Mouse (Mus musculus) heart, embryonic 15.5 days (tissue): ENCODE data around the gene Ldhc. TPM values are rescaled to one million over a fixed set of nuclear protein-coding genes. Genes with fewer than 3 reads are reported as not detected.
"Not testable (repeated sequence)": the region's sequence is repeated elsewhere in the genome, so short reads cannot be mapped to it uniquely, and the experiment has no call there.

Experiments
- ATAC-seq: fragments of 200-750 bp; cut with Nextera tagmentation; replicated peaks from 2 replicates; pipeline ENCODE4 v1.8.0; 2017; ENCODE audit warnings: low read depth, moderate TSS enrichment; ENCODE audit not compliant: insufficient number of reproducible peaks, insufficient read depth, low FRiP score
- H3K27ac ChIP-seq: fragments of 300-500 bp; sonication (generic); 2 replicates; pipeline ENCODE4 v1.5.1; 2015; ENCODE audit warnings: mild to moderate bottlenecking, inconsistent platforms
- H3K27me3 ChIP-seq: fragments of 300-500 bp; sonication (generic); 2 replicates; pipeline ENCODE4 v1.6.1; 2015; ENCODE audit warnings: inconsistent platforms
- H3K36me3 ChIP-seq: fragments of 300-500 bp; sonication (generic); 2 replicates; pipeline ENCODE4 v1.6.1; 2015; ENCODE audit warnings: mild to moderate bottlenecking, inconsistent platforms
- H3K4me1 ChIP-seq: fragments of 300-500 bp; sonication (generic); replicated peaks from 2 replicates; pipeline ENCODE4 v1.6.1; 2015; ENCODE audit warnings: inconsistent platforms
- H3K4me2 ChIP-seq: fragments of 300-500 bp; sonication (generic); 2 replicates; pipeline ENCODE4 v1.6.1; 2015; ENCODE audit warnings: inconsistent platforms, mild to moderate bottlenecking, moderate library complexity
- H3K4me3 ChIP-seq: fragments of 300-500 bp; sonication (generic); 2 replicates; pipeline ENCODE4 v1.5.1; 2015; ENCODE audit warnings: mild to moderate bottlenecking, inconsistent platforms
- H3K9ac ChIP-seq: fragments of 300-500 bp; sonication (generic); 2 replicates; pipeline ENCODE4 v1.6.1; 2015; ENCODE audit warnings: mild to moderate bottlenecking, inconsistent platforms
- H3K9me3 ChIP-seq: fragments of 300-500 bp; sonication (generic); replicated peaks from 2 replicates; pipeline ENCODE4 v1.6.1; 2016; ENCODE audit warnings: inconsistent platforms
- WGBS: fragments of 180-500 bp; shearing (Covaris S2); methylation state at CpG from one replicate; pipeline ENCODE4 v1.1.7; 2015; ENCODE audit warnings: mixed read lengths; 5-methylcytosine and 5-hydroxymethylcytosine counted together
- polyA plus RNA-seq: library from polyadenylated mRNA; unstranded; fragments of >200 nt; fragmentation: Nextera tagmentation; extraction: Ambion mirVana; gene quantifications from 2 replicates; pipeline ENCODE4 v1.2.1, GENCODE M21; 2015

The Ldhc gene
- polyA plus RNA-seq, 1 experiment from 2014 or later = not detected

DNA sequence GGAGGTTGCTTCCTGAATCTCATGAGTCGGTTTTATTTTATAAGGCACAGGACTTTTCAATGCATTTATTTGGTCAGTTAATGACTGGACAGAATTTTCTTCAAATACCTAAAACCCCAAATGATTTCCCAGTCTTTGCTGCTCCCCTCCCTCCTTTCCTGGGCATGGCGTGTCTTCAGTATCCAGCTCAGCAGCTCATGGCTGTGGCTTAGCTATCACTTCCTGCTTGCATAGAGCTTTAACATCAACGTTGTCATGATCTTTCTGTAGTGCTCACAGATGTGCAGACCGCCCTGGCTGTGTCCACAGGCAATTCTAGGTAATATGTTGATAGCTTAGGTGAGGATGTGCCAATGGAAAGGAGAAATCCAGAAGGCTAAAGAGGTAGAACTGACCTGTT is 11.0 kb downstream of the Ldhc start:
- H3K4me2 ChIP-seq = no peak overlapping the region
- H3K9me3 ChIP-seq = no peaks in the 10 kb centered on the region
- no peaks in the 10 kb centered on the region for H3K27me3 ChIP-seq
- H3K4me1 ChIP-seq = no peaks in the 10 kb centered on the region
- ATAC-seq = no peak
- no peak overlapping the region for H3K27ac ChIP-seq
- H3K36me3 ChIP-seq = no peaks in the 10 kb centered on the region
- WGBS = 64% methylated on average over 4 of the region's 4 CpGs
- no peak overlapping the region for H3K4me3 ChIP-seq
- no peak overlapping the region for H3K9ac ChIP-seq

DNA sequence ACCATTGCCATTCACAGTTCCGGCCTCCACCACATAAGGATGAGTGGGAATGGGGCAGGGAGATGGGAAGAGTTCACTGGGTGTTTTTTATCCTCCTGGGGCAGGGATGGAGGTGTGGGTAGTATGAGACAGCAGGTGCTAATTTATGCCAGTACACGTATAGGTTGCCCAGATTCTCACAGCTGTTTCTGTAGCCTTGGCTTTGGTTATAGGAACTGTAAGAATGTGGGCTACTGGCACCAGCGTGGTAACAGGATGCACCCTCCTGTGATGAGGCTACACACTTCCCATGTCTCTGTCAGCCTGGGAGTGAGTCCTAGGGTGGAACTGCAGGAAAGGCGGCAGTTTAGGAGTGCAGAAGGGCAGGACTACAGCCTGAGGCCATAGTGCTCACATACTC is 15.8 kb downstream of the Ldhc start:
- WGBS = 60% methylated on average over 4 of the region's 4 CpGs
- no peak overlapping the region for H3K4me3 ChIP-seq

DNA sequence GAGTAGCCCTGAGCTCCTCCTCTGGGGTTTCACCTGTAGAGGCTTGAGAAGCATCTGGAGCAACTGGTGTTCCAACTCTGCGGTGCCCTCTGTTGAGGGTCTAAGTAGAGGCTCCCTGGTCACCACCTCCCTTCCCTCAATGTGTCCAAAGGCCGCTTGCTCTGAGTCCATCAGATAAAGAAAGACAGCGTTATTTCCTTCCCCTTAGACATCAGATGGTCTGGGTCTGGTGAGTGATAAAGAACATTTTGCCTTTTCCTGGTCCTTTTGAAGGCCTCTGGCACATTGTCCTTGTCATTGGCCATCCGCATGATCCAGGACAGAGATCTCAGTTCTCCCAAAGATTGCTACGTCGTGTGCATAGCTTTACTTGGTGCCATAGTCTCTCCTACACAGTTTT is 16.3 kb downstream of the Ldhc start:
- WGBS = 71% methylated on average over 6 of the region's 6 CpGs
- Histone ChIP-seq H3K4me3 (no peak overlapping the region), H3K4me1 (no peaks in the 10 kb centered on the region), H3K9ac (no peak overlapping the region), H3K9me3 (no peaks in the 10 kb centered on the region), H3K36me3 (no peaks in the 10 kb centered on the region), H3K4me2 (no peak overlapping the region), H3K27me3 (no peaks in the 10 kb centered on the region), H3K27ac (no peak overlapping the region)
- no peak for ATAC-seq

More for the DNA sequence above, 15.8 kb downstream of the Ldhc start:
- Histone ChIP-seq H3K27me3 (no peaks in the 10 kb centered on the region), H3K4me2 (no peak overlapping the region), H3K36me3 (no peaks in the 10 kb centered on the region), H3K9me3 (no peaks in the 10 kb centered on the region), H3K9ac (no peak overlapping the region), H3K27ac (no peak overlapping the region), H3K4me1 (no peaks in the 10 kb centered on the region)
- ATAC-seq = no peak

DNA sequence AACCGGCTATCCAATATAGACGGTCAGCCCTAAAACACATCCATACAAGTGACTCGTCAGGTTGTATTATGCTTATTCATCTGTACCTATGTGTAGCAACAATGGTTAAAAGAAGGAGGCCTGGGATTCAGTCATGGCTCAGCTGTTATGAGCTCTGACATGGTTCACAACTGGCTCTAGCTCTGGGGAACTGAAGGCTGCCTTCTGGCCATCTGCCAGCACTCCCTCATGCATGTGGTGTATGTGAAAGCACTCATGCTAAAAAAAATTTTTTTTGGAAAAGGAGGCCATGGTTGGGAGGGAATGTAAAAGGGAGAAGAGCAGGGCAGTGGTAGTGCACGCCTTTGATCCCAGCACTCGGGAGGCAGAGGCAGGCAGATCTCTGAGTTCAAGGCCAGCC is 18.8 kb downstream of the Ldhc start:
- H3K4me2 ChIP-seq = no peak overlapping the region
- no peak for ATAC-seq
- H3K9me3 ChIP-seq = no peaks in the 10 kb centered on the region
- no peaks in the 10 kb centered on the region for H3K27me3 ChIP-seq
- no peak overlapping the region for H3K4me3 ChIP-seq
- 92% methylated on average over 5 of the region's 5 CpGs for WGBS
- H3K4me1 ChIP-seq = no peaks in the 10 kb centered on the region
- peaks cover under 1% of the 10 kb centered on the region; the same call in 1 of the 2 replicates for H3K36me3 ChIP-seq
- no peak overlapping the region for H3K9ac ChIP-seq
- no peak overlapping the region for H3K27ac ChIP-seq

DNA sequence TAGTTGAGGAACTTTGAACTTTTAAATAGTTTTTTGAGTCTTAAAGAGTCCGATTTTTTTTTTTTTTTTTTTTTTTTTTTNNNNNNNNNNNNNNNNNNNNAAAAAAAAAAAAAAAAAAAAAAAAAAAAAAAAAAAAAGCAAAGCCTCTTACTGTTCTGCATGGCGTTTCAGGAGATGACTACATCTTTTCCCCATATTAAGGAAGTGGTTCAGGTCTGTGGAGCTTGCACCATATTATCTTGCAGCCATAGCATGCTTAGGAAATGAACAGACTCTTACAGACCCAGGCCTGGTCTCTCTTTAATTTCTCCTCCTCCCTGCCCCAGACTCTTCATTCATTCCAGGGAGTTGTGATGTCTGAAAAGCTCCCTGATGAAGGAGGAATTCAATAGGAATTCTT is 20.0 kb downstream of the Ldhc start:
- WGBS = 81% methylated on average over 2 of the region's 2 CpGs
- Histone ChIP-seq H3K4me1 (no peaks in the 10 kb centered on the region), H3K4me2 (no peak overlapping the region), H3K4me3 (no peak overlapping the region), H3K36me3 (peaks cover 7% of the 10 kb centered on the region), H3K27me3 (no peaks in the 10 kb centered on the region), H3K9ac (no peak overlapping the region), H3K9me3 (no peaks in the 10 kb centered on the region), H3K27ac (no peak overlapping the region)
- no peak for ATAC-seq

DNA sequence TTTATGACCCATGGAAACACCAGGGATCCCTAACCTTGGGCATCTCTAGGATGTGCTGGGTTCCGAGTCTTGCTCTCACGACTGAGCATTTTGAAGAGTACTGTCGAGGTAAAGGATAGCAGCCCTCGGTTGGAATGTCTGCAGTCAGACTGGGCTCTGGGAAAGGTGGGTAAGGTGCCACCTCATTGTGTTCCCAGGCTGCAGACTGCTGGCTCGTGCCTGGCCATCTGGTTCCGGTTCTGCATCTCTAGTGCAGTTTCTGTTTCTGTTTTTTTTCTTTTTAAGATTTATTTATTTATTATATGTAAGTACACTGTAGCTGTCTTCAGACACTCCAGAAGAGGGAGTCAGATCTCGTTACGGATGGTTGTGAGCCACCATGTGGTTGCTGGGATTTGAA is 20.9 kb downstream of the Ldhc start:
- H3K36me3 ChIP-seq = peaks cover 15% of the 10 kb centered on the region
- not testable (repeated sequence) for ATAC-seq, H3K27ac ChIP-seq, H3K4me3 ChIP-seq, H3K27me3 ChIP-seq, H3K9me3 ChIP-seq, H3K4me2 ChIP-seq, H3K4me1 ChIP-seq, H3K9ac ChIP-seq
- 82% methylated on average over 8 of the region's 8 CpGs for WGBS

DNA sequence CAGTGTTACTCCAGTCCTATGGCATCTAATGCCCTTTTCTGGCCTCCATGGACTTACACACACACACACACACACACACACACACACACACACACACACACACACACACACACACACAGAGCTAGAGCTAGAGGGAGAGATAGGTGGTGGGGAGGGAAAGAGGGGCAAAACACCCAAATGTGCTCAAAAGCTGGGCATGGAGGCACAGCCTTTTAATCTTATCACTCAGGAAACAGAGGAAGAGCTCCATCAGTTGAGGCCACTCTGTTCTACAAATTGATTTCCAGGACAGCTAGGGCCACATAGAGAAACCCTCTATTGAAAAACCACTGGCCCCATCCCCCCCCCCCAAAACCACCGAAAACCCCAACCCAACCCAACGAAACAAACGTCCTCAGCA is 22.3 kb downstream of the Ldhc start:
- 67% methylated on average over 3 of the region's 3 CpGs for WGBS
- no peak overlapping the region for H3K9ac ChIP-seq
- no peak overlapping the region for H3K27ac ChIP-seq
- peaks cover 29% of the 10 kb centered on the region for H3K36me3 ChIP-seq
- H3K4me3 ChIP-seq = no peak overlapping the region
- no peaks in the 10 kb centered on the region for H3K27me3 ChIP-seq
- H3K4me2 ChIP-seq = no peak overlapping the region
- no peaks in the 10 kb centered on the region for H3K9me3 ChIP-seq
- ATAC-seq = no peak
- no peaks in the 10 kb centered on the region for H3K4me1 ChIP-seq

DNA sequence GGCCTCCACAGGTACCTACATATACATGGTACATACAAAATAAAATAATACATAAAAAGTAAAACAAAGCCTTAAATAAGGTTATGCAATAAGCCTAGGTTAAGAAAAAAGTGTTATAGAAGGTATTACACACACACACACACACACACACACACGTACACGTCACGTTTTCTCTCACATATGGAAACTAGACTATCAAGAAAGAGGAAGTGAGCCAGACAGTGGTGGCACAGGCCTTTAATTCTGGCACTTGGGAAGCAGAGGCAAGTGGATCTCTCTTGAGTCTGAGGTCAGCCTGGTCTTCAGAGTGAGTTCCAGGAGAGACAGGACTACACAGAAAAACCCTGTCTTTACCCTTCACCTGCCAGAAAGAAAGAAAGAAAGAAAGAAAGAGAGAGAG is 34.5 kb downstream of the Ldhc start:
- H3K27ac ChIP-seq = no peak overlapping the region
- WGBS = 80% methylated on average over 3 of the region's 3 CpGs
- H3K27me3 ChIP-seq = no peaks in the 10 kb centered on the region
- no peak overlapping the region for H3K4me3 ChIP-seq
- no peak for ATAC-seq
- no peaks in the 10 kb centered on the region for H3K9me3 ChIP-seq
- no peak overlapping the region for H3K4me2 ChIP-seq
- H3K4me1 ChIP-seq = no peaks in the 10 kb centered on the region
- no peak overlapping the region for H3K9ac ChIP-seq
- H3K36me3 ChIP-seq = peaks cover 70% of the 10 kb centered on the region

DNA sequence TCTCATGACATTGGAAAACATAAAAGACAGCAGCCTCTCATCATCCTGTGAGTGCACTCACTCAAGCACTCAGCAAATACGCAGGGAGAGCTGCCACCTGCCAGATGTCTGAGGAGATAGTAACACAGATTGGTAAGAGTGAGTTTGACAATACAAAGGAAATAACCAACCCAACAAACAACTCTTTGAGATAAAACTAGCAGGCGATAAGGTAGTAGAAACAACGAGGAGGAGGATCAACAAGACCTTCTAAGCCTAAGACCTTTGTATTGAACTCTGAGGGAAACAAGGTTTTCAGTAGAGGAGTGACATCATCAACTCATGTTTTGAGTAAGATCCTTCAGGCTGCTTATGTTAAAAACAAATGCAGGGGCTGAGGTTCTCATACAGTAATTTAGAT is 38.3 kb downstream of the Ldhc start:
- Histone ChIP-seq H3K36me3 (peaks cover 72% of the 10 kb centered on the region), H3K4me2 (no peak overlapping the region), H3K27ac (no peak overlapping the region), H3K9ac (no peak overlapping the region), H3K27me3 (no peaks in the 10 kb centered on the region), H3K9me3 (no peaks in the 10 kb centered on the region), H3K4me3 (no peak overlapping the region), H3K4me1 (no peaks in the 10 kb centered on the region)
- ATAC-seq = no peak
- WGBS = 67% methylated on average over 3 of the region's 3 CpGs

DNA sequence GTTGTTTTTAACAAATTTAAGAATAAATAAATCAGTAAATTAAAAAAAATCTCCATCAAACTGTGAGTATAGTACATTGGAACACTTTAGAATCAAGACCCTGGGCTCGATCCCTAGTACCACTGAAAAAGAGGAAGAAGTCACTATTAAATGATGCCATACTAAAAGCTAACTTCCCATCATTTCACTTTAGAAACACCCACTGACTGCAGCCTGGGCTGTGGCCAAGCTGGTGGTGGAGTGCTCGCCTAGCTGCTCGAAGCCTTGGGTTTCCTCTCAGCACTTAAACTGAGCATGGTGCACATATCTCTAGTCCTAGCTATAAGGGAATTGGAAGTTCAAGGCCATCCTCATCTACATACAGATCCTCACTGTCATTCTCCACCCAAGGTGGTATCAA is 50.2 kb downstream of the Ldhc start:
- H3K4me2 ChIP-seq = no peak overlapping the region
- H3K27ac ChIP-seq = no peak overlapping the region
- H3K9me3 ChIP-seq = no peaks in the 10 kb centered on the region
- H3K9ac ChIP-seq = no peak overlapping the region
- 96% methylated on average over 3 of the region's 3 CpGs for WGBS
- no peak for ATAC-seq
- H3K27me3 ChIP-seq = no peaks in the 10 kb centered on the region
- H3K36me3 ChIP-seq = peaks cover 62% of the 10 kb centered on the region
- no peak overlapping the region for H3K4me3 ChIP-seq
- 0 out of 2 replicates have a peak, but pooled peaks cover under 1% of the 10 kb centered on the region for H3K4me1 ChIP-seq

DNA sequence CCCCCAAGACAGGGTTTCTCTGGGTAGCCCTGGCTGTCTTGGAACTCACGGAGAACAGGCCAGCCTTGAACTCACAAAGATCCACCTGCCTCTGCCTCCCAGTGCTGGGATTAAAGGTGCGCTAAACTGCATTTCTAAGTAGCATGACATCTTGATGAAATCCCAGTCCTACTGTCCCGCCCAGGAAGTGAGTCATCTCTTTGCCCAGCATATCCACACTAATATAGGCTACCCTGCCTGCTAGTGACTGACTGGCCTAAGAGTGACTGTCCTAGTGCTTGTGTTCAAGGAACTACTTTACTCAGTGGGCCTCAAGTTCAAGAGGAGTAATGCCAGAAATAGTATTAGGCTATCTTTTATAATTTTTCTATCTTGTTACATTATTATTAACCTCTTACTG is 55.4 kb downstream of the Ldhc start:
- Histone ChIP-seq H3K4me1 (peaks cover 28% of the 10 kb centered on the region), H3K36me3 (peaks cover 14% of the 10 kb centered on the region), H3K4me2 (no peak overlapping the region), H3K27me3 (no peaks in the 10 kb centered on the region), H3K9me3 (no peaks in the 10 kb centered on the region), H3K27ac (no peak overlapping the region), H3K4me3 (no peak overlapping the region), H3K9ac (no peak overlapping the region)
- 90% methylated on average over 3 of the region's 3 CpGs for WGBS
- no peak for ATAC-seq

DNA sequence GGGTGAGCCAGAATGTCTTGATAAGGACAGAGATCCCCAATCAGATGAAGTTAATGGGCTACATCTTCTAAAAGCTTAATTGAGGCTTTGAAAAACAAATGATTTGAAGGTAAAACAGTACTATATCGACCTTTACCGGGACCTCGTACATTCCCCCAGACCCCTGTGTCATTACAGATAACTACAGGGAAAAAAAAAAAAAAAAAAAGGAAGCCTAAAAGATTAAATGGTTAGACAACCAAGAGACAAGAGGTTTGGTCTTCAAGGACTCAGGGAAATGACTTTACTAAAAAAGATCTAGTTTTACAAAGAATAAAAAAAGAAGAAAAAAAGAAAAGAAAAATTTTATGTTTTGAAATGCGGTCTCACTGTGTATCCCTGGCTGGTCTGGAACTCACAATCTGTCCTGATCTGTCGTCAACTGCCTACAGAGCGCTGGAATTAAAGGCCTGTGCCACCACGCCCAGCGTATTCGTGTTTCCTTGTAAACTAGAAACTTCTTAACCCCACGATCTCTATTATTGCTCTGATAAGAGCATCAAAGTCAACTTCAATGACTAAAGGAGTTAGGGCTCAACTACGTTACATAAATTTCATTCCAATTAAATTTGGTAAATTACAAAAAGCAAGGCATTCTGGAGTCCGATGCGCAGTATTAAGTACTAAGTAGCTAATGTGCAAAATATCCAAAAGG is 57.8 kb downstream of the Ldhc start:
- Histone ChIP-seq H3K4me1 (peaks cover 28% of the 10 kb centered on the region), H3K36me3 (no peaks in the 10 kb centered on the region), H3K27me3 (no peaks in the 10 kb centered on the region), H3K4me3 (peak overlapping the region; percentile 84), H3K9me3 (no peaks in the 10 kb centered on the region), H3K4me2 (peak overlapping the region; percentile 79), H3K27ac (peak overlapping the region; percentile 98), H3K9ac (peak overlapping the region; percentile 88)
- ATAC-seq = no peak
- WGBS = 12% methylated on average over 13 of the region's 13 CpGs
